Mouse (Mus musculus) embryonic facial prominence, embryonic 11.5 days (tissue): ENCODE results near the gene Slc9a8. TPM values are rescaled to one million over a fixed set of nuclear protein-coding genes. Genes with fewer than 3 reads are reported as not detected.

Source experiments
- ATAC-seq: fragments of 200-750 bp; cut with Nextera tagmentation; replicated peaks from 2 replicates; pipeline ENCODE4 v1.8.0; 2017; ENCODE audit warnings: low read depth; ENCODE audit not compliant: insufficient number of reproducible peaks, low FRiP score, low TSS enrichment
- DNase-seq: peaks from one replicate; pipeline ENCODE4 v3.0.0-alpha.2; 2015; ENCODE audit warnings: low spot score
- H3K27ac ChIP-seq: fragments of 300-500 bp; sonication (generic); replicated peaks from 2 replicates; pipeline ENCODE4 v1.5.1; 2014; ENCODE audit warnings: mild to moderate bottlenecking, low read depth, low read length, control low read depth
- H3K27me3 ChIP-seq: fragments of 300-500 bp; sonication (generic); 2 replicates; pipeline ENCODE4 v1.6.1; 2014; ENCODE audit warnings: mild to moderate bottlenecking, low read length, moderate library complexity, mixed read lengths; ENCODE audit not compliant: control insufficient read depth, insufficient read depth
- H3K36me3 ChIP-seq: fragments of 300-500 bp; sonication (generic); replicated peaks from 2 replicates; pipeline ENCODE4 v1.6.1; 2014; ENCODE audit warnings: low read depth, mild to moderate bottlenecking, low read length, moderate library complexity, mixed read lengths; ENCODE audit not compliant: control insufficient read depth, insufficient read depth
- H3K4me1 ChIP-seq: fragments of 300-500 bp; sonication (generic); 2 replicates; pipeline ENCODE4 v1.6.1; 2014; ENCODE audit warnings: low read length, mixed read lengths; ENCODE audit not compliant: control insufficient read depth, insufficient read depth
- H3K4me2 ChIP-seq: fragments of 300-500 bp; sonication (generic); 2 replicates; pipeline ENCODE4 v1.6.1; 2014; ENCODE audit warnings: low read depth, mild to moderate bottlenecking, control low read depth, low read length, moderate library complexity
- H3K4me3 ChIP-seq: fragments of 300-500 bp; sonication (generic); 2 replicates; pipeline ENCODE4 v1.5.1; 2014; ENCODE audit warnings: low read depth, low read length, control low read depth
- H3K9ac ChIP-seq: fragments of 300-500 bp; sonication (generic); replicated peaks from 2 replicates; pipeline ENCODE4 v1.6.1; 2014; ENCODE audit warnings: mild to moderate bottlenecking, control low read depth, low read length
- H3K9me3 ChIP-seq: fragments of 300-500 bp; sonication (generic); replicated peaks from 2 replicates; pipeline ENCODE4 v1.6.1; 2016; ENCODE audit warnings: mild to moderate bottlenecking, low read length, inconsistent platforms, mixed read lengths; ENCODE audit not compliant: control insufficient read depth
- WGBS: fragments of 180-500 bp; shearing (Covaris S2); extraction: QIAGEN DNeasy Blood & Tissue Kit; methylation state at CpG from one replicate; pipeline ENCODE4 v1.1.7; 2014; 5-methylcytosine and 5-hydroxymethylcytosine counted together
- polyA plus RNA-seq: library from polyadenylated mRNA; unstranded; fragments of >200 nt; fragmentation: Nextera tagmentation; extraction: Ambion mirVana; gene quantifications from 2 replicates; pipeline ENCODE4 v1.2.1, GENCODE M21; 2014

Gene Slc9a8
- 13.5 and 13.9 TPM in 2 replicates for polyA plus RNA-seq

GRCm38 (mm10) chr2:167421330-167422149 is at the start of gene Slc9a8:
TSS of gene Slc9a8 (plus strand) at chr2:167421712.
- WGBS: under 1% methylated on average over 64 of the region's 66 CpGs
- Histone ChIP-seq H3K4me3 (peak within 1 kb of the TSS; percentile 82), H3K9ac (peak within 1 kb of the TSS; percentile 98), H3K4me1 (no peaks in the 10 kb centered on the region; the same call in 1 of the 2 replicates), H3K36me3 (no peaks in the 10 kb centered on the region; the same call in 1 of the 2 replicates), H3K4me2 (peak within 1 kb of the TSS; percentile 67), H3K27me3 (no peaks in the 10 kb centered on the region), H3K9me3 (no peaks in the 10 kb centered on the region), H3K27ac (peak within 1 kb of the TSS; percentile 94)
- DNase-seq: peak; percentile 95
- peak; percentile 95 for ATAC-seq

- DNase-seq (no peak), ATAC-seq (no peak)
- Histone ChIP-seq H3K36me3 (no peaks in the 10 kb centered on the region), H3K9ac (no peak overlapping the region), H3K9me3 (no peaks in the 10 kb centered on the region), H3K27me3 (no peaks in the 10 kb centered on the region), H3K4me3 (no peak overlapping the region), H3K27ac (no peak overlapping the region), H3K4me2 (no peak overlapping the region), H3K4me1 (no peaks in the 10 kb centered on the region)
- WGBS: 90% methylated on average over 5 of the region's 5 CpGs
Measured at GRCm38 (mm10) chr2:167373266-167373665, 48.2 kb upstream of the Slc9a8 start.

DNA sequence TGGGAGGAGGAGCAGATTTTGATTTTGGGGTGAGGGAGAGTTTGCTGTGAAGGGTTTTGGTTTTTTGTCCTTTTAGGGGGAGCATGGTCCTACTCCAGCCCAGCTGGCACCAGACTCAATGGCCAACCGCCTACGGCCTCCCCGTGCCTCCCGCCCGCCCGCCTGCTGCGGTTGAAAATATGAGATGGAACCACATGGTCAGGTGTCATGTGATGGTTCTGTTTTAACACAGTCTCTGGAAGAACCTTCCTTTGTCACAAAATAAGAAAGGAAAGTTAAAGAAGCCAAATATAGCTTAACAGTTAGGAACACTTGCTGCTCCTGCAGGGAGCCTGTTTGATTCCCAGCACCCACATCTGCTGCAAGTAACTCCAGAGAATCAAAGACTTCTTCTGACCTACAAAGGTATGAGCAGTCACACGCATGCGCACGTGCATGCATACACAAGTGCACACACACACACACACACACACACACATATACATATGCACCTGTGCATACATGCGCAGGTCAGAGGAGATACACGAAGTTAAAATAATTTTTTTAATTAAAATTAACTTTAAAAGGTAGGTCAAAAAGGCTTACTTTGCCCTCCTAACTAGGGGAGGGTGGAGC is 47.2 kb upstream of the Slc9a8 start:
- Histone ChIP-seq H3K4me3 (no peak overlapping the region), H3K27me3 (no peaks in the 10 kb centered on the region)
- no peak for ATAC-seq

GRCm38 (mm10) chr2:167375135-167375534 is 46.4 kb upstream of the Slc9a8 start:
- no peaks in the 10 kb centered on the region for H3K4me1 ChIP-seq
- 80% methylated on average over 9 of the region's 9 CpGs for WGBS
- no peak overlapping the region for H3K4me3 ChIP-seq
- H3K27me3 ChIP-seq: no peaks in the 10 kb centered on the region
- H3K9me3 ChIP-seq: no peaks in the 10 kb centered on the region
- H3K9ac ChIP-seq: no peak overlapping the region
- no peak overlapping the region for H3K4me2 ChIP-seq
- H3K27ac ChIP-seq: no peak overlapping the region
- no peaks in the 10 kb centered on the region for H3K36me3 ChIP-seq
- no peak for ATAC-seq
- no peak for DNase-seq

More for the DNA sequence above, 47.2 kb upstream of the Slc9a8 start:
- 92% methylated on average over 12 of the region's 12 CpGs for WGBS
- Histone ChIP-seq H3K9me3 (no peaks in the 10 kb centered on the region), H3K36me3 (no peaks in the 10 kb centered on the region), H3K4me1 (no peaks in the 10 kb centered on the region), H3K4me2 (no peak overlapping the region), H3K9ac (no peak overlapping the region), H3K27ac (no peak overlapping the region)
- DNase-seq: no peak

DNA sequence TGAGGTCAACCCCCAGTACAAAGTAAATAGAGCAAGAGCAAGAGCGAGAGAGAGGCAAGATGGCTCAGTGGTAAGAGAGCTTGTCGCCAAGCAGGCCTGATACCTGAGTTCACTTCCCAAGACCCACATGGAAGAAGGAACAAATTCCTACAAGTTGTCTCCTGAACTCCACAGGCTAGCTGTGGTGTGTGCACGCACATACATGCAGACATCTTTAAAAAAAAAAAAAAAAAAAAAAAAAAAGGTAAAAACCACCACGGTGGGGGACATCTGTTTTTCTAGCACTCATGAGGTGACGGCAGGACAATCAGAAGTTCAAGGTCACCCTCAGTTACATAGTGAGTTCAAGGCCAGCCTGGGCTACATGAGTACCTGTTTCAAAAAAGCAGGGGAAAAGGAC is 45.8 kb upstream of the Slc9a8 start:
- Histone ChIP-seq H3K9me3 (no peaks in the 10 kb centered on the region), H3K36me3 (no peaks in the 10 kb centered on the region), H3K4me3 (no peak overlapping the region), H3K4me1 (no peaks in the 10 kb centered on the region), H3K27ac (no peak overlapping the region), H3K9ac (no peak overlapping the region), H3K4me2 (no peak overlapping the region), H3K27me3 (no peaks in the 10 kb centered on the region)
- no peak for ATAC-seq
- WGBS: 92% methylated on average over 5 of the region's 5 CpGs
- DNase-seq: no peak

GRCm38 (mm10) chr2:167376160-167376564 is 45.4 kb upstream of the Slc9a8 start:
- Histone ChIP-seq H3K4me2 (no peak overlapping the region), H3K27ac (no peak overlapping the region), H3K9ac (no peak overlapping the region), H3K27me3 (no peaks in the 10 kb centered on the region), H3K4me1 (no peaks in the 10 kb centered on the region), H3K4me3 (no peak overlapping the region), H3K9me3 (no peaks in the 10 kb centered on the region), H3K36me3 (no peaks in the 10 kb centered on the region)
- DNase-seq: no peak
- 80% methylated on average over 8 of the region's 8 CpGs for WGBS
- no peak for ATAC-seq

GRCm38 (mm10) chr2:167377697-167378096 is 43.8 kb upstream of the Slc9a8 start:
- no peaks in the 10 kb centered on the region for H3K27me3 ChIP-seq
- H3K27ac ChIP-seq: no peak overlapping the region
- no peak overlapping the region for H3K4me2 ChIP-seq
- no peak overlapping the region for H3K4me3 ChIP-seq
- H3K4me1 ChIP-seq: no peaks in the 10 kb centered on the region
- DNase-seq (no peak), ATAC-seq (no peak)
- no peaks in the 10 kb centered on the region for H3K36me3 ChIP-seq
- no peak overlapping the region for H3K9ac ChIP-seq
- H3K9me3 ChIP-seq: no peaks in the 10 kb centered on the region
- 41% methylated on average over 3 of the region's 3 CpGs for WGBS

DNA sequence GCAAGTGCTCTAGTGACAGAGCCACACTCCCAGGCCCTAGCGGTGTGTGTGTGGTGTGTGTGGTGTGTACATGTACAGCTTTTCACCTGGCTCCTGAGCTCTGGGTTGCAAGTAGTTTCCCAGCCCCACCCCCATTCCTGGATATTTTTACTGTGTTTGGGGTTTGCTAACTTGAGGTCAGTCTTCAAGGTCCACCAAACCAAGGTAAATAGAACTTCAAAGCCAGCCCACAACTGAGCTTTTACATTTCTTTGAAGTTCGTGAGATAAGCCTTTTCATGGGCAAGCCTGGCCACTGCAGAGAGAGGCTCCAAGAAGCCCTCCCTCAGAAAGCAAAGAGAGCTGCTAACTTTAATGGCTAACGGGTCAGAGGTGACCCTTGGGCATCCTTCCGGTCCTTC is 42.5 kb upstream of the Slc9a8 start:
- DNase-seq: no peak
- WGBS: 52% methylated on average over 4 of the region's 4 CpGs
- no peaks in the 10 kb centered on the region for H3K9me3 ChIP-seq
- no peaks in the 10 kb centered on the region for H3K4me1 ChIP-seq
- no peak overlapping the region for H3K27ac ChIP-seq
- no peak overlapping the region for H3K4me2 ChIP-seq
- no peak overlapping the region for H3K9ac ChIP-seq
- no peaks in the 10 kb centered on the region for H3K36me3 ChIP-seq
- ATAC-seq: no peak
- H3K27me3 ChIP-seq: no peaks in the 10 kb centered on the region
- no peak overlapping the region for H3K4me3 ChIP-seq
